Mouse (Mus musculus) layer of hippocampus, adult 8-10 months (tissue): ENCODE measurements around the gene Cd4. TPM values are rescaled to one million over a fixed set of nuclear protein-coding genes. Genes with fewer than 3 reads are reported as not detected.
A peak's percentile ranks its signal among the peaks of the same experiment; 100 is the strongest.

Source experiments
- DNase-seq, 2 experiments: peaks; one replicate each; pipeline ENCODE4 v3.0.0; 2022; ENCODE audit warnings: low spot score in 2 of 2
- total RNA-seq, 4 experiments: library from RNA; stranded (reverse); gene quantifications; 2 replicates each; pipeline ENCODE4 v1.2.4; 2022

Gene Cd4
- total RNA-seq, 4 experiments from 2014 or later: 0.12 to 0.38 TPM; not detected in 2

DNA sequence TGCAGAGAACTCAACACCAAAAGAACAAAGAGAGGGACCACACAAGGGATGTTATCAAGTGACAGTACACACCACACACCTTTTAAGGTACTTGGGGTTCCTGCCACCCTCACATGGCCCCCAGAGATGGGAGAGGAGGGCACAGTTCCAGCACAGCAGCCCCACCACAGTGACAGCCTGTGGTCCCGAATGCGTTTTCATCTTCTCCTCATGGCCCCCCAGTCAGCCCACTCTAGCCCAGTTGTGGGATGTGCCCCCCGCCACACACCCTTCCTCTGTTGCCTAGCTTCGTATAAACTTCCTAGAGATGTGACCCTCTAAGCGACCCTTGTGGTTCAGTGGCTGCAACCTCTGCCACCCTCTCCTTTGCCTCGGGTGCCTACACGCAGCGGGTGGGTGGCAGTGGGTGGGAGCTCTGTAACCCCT is 2.1 kb downstream of the Cd4 start:
- DNase-seq: no peak

- no peak for DNase-seq
Observed at GRCm38 (mm10) chr6:124884714-124885500, 3.1 kb downstream of the Cd4 start.

GRCm38 (mm10) chr6:124883351-124883750 is 4.7 kb downstream of the Cd4 start:
- no peak for DNase-seq

DNA sequence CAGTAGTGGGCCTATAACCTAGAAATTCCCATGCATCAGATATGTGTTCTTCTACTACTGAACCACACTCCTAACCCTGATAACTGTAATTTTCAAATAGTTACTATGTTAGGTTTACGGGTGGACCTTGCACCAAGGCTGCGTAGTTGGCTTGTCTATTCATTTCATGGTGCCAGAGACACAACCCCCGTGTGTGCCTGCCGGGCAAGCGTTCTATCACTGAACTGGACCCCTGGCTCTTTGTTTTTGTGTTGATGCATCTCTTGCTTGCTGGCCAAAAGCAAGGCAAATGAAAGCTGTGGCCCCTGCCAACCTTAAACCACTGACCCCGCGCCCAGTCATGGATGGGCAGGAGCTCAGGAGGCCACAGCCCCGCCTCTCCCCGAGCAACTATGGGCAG is 6.2 kb downstream of the Cd4 start:
- no peak for DNase-seq

GRCm38 (mm10) chr6:124879390-124879789 is 8.6 kb downstream of the Cd4 start:
- no peak for DNase-seq

DNA sequence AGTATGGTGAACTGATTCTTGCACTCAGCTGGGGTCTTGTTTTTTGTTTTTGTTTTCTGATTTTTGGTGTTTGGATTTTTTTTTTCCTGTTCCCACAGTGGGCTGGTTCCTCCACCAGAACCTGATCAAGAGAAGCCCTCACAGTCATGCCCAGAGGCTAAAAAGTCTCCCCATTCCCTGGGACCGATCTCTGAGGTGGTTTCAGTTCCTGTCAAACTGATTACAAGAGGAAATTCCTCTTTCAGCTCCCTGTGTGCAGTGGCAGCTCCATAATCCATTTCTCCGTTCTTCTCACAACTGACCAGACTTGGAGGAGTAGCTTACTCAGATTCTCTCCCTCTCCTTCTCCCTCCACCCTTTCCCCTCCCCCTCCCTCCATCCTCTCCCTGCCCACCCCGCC is 13.7 kb downstream of the Cd4 start:
- DNase-seq: no peak

DNA sequence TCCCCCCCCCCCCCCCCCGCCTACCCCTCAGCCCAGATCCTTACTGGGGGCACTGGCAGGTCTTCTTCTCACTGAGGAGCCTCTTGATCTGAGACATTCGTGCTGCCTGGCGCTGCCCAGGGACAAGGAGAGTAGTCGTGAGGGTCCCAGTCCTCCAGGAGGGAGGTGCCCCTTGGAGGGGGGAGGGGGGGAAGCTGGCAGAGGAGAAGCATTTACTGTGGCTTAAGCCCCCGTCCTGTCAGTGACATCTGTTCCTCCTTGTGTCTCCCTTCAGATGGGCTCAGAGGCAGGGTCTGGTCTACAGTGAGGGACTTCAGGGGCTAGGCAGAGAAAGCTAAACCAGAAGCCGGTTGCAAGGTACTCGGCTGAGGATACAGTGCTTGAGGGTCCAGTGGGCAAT is 21.5 kb downstream of the Cd4 start:
- DNase-seq: no peak

GRCm38 (mm10) chr6:124865766-124866362 is 22.2 kb downstream of the Cd4 start:
- no peak for DNase-seq

- DNase-seq: peak; percentile 71 to 74
Observed at GRCm38 (mm10) chr6:124863658-124864298, 24.2 kb downstream of the Cd4 start, which contains the start of gene Gpr162. Gene Gpr162 (minus strand): TSS chr6:124863983.

GRCm38 (mm10) chr6:124863125-124863657 is 24.8 kb downstream of the Cd4 start:
- no peak for DNase-seq

- no peak for DNase-seq
Observed at GRCm38 (mm10) chr6:124862406-124863124, 25.5 kb downstream of the Cd4 start.

DNA sequence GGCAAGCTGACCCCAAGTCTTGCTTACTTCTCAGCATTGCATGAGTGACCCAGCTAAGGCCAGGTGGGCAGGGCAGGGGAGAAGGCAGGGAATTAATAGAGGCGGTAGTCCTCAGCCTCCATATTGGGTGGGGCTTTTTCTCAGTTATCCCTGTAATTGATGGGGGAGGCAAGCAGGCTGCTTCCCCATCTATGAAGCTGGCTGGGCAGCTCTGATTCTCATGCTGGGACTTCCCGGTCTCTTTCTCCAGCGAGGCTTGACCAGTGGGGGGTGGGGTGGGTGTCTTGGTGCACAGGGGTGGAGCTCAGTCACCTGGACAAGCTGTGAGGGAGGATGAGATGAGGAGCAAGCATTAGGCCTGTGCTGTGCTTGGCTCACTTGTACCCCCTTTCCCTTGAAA is 26.2 kb downstream of the Cd4 start:
- DNase-seq: no peak

- no peak for DNase-seq
Observed at GRCm38 (mm10) chr6:124861266-124861665, 26.8 kb downstream of the Cd4 start.

GRCm38 (mm10) chr6:124860511-124860910 is 27.5 kb downstream of the Cd4 start:
- DNase-seq: no peak

- peak; percentile 84 to 89 for DNase-seq
Observed at GRCm38 (mm10) chr6:124859725-124860124, 28.3 kb downstream of the Cd4 start.

DNA sequence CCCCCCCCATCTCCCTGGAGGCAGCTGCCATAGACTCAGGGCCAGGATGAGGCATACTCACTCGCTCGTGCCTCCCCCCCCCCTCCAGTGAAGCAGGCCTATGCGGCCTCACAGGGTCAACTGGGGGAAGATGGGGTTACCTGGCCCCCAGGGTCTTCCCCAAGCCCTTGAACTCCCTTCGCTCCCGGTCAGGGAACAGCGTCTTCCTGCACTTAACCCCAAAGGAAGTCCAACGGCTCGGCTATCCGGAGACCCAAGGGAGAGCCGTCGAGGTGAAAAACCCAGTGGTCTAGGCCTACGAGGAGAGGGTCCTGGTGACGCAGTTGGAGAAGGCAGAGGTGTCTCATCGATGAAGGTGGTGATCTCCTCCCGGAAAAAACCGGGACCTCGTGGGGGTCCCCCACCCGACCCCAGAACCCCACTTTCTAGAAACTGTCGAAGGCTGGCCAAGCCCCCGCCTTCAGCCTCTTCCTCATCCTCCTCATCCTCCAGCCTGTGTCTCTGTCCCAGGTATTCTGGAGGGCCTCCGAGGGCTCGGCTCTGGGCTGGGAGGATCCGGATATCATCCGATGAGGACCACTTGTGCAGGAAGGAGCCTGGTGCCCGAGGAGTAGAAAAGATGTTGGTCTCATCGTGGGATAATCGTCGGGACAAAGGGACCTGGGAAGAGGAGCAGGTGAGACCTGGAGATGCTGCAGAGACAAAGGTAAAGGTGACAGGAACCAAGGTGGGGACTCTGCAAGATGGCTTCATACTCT is 29.3 kb downstream of the Cd4 start:
- no peak for DNase-seq

- no peak for DNase-seq
Observed at GRCm38 (mm10) chr6:124857840-124858530, 30.0 kb downstream of the Cd4 start.

- DNase-seq: peak; percentile 81 to 84
Observed at GRCm38 (mm10) chr6:124856916-124857839, 30.8 kb downstream of the Cd4 start, which contains the start of gene P3h3. Gene P3h3 (minus strand): TSS chr6:124857752.

DNA sequence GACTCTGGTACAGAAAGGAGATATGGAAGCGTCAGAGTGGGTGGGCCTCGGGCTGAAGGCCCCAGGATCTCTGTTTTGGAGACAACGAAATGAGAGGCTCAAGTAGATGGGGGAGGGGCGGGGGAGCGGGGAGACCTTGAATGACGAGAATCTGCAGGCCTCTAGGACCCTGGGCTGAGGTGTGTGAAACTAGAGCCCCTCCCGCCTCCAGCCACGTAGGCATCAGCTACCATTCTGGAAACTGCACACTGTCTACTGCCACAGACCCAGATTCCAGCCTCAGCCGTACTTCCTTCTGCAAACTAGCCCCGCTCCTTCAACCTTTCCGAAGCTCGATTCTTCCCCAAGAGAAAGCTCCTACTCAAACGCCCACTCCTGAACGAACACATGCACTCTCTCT is 31.7 kb downstream of the Cd4 start:
- DNase-seq: peak in 1 of 2 experiments; percentile 43
